Mouse (Mus musculus) MEL (cell line): ENCODE measurements around the gene Angptl3. TPM values are rescaled to one million over a fixed set of nuclear protein-coding genes. Genes with fewer than 3 reads are reported as not detected.

Experiments
- DNase-seq: peaks from one replicate; pipeline ENCODE4 v3.0.0; 2011; ENCODE audit warnings: low read depth, low spot score
- H3K27ac ChIP-seq: 2 replicates; pipeline ENCODE4 v1.5.1; 2012; ENCODE audit warnings: low read depth, mild to moderate bottlenecking, control low read depth, low read length, moderate library complexity; ENCODE audit not compliant: control insufficient read depth
- H3K27me3 ChIP-seq, 2 experiments: fragments of 150-350 bp in 1 of 2; sonication (generic) in 1 of 2; 2 replicates each; pipeline ENCODE4 v1.6.1; 2012; ENCODE audit warnings: low read length in 2 of 2, mild to moderate bottlenecking in 2 of 2, improper control_type of control experiment in 1 of 2, moderate library complexity in 1 of 2; ENCODE audit not compliant: insufficient read depth in 2 of 2, control insufficient read depth in 1 of 2
- H3K36me3 ChIP-seq, 2 experiments: 2 replicates each; pipeline ENCODE4 v1.6.1; 2012 to 2014; ENCODE audit warnings: low read length in 2 of 2, improper control_type of control experiment in 1 of 2, inconsistent platforms in 1 of 2, mild to moderate bottlenecking in 1 of 2; ENCODE audit not compliant: insufficient read depth in 2 of 2, control insufficient read depth in 1 of 2
- H3K4me1 ChIP-seq, 2 experiments: fragments of 150-350 bp in 1 of 2; sonication (generic) in 1 of 2; 2 replicates each; pipeline ENCODE4 v1.6.1; 2012; ENCODE audit warnings: low read length in 2 of 2, improper control_type of control experiment in 1 of 2, mild to moderate bottlenecking in 1 of 2; ENCODE audit not compliant: insufficient read depth in 2 of 2, control insufficient read depth in 1 of 2
- H3K4me3 ChIP-seq, 2 experiments: fragments of 150-350 bp in 1 of 2; sonication (generic) in 1 of 2; 2 replicates each; pipeline ENCODE4 v1.5.1; 2012; ENCODE audit warnings: low read depth in 2 of 2, low read length in 2 of 2, mild to moderate bottlenecking in 2 of 2, moderate library complexity in 2 of 2, control low read depth in 1 of 2, improper control_type of control experiment in 1 of 2; ENCODE audit not compliant: control insufficient read depth in 1 of 2, insufficient read depth in 1 of 2
- H3K79me2 ChIP-seq: 2 replicates; pipeline ENCODE4 v1.6.1; 2012; ENCODE audit warnings: mild to moderate bottlenecking, low read length, moderate library complexity; ENCODE audit not compliant: control insufficient read depth, poor library complexity, insufficient read depth
- H3K9ac ChIP-seq: 2 replicates; pipeline ENCODE4 v1.6.1; 2012; ENCODE audit warnings: low read depth, mild to moderate bottlenecking, control low read depth, low read length, moderate library complexity; ENCODE audit not compliant: control insufficient read depth, poor library complexity, severe bottlenecking
- H3K9me3 ChIP-seq: fragments of 150-350 bp; sonication (generic); replicated peaks from 2 replicates; pipeline ENCODE4 v1.6.1; 2012; ENCODE audit warnings: mild to moderate bottlenecking, low read length, improper control_type of control experiment, moderate library complexity; ENCODE audit not compliant: insufficient read depth
- BHLHE40 ChIP-seq: IDR thresholded peaks from 2 replicates; pipeline ENCODE4 v1.6.1; 2012; ENCODE audit warnings: low read depth, mild to moderate bottlenecking, inconsistent platforms, low read length, improper control_type of control experiment, borderline replicate concordance
- CHD1 ChIP-seq: IDR thresholded peaks from 2 replicates; pipeline ENCODE4 v1.6.1; 2012; ENCODE audit warnings: low read depth, mild to moderate bottlenecking, inconsistent platforms, low read length, improper control_type of control experiment
- CTCF ChIP-seq, 3 experiments: IDR thresholded peaks in 2 of 3; conservative IDR thresholded peaks in 1 of 3; 2 replicates each; pipeline ENCODE4 v1.5.1; 2011 to 2012; ENCODE audit warnings: low read length in 3 of 3, low read depth in 2 of 3, mild to moderate bottlenecking in 2 of 3, improper control_type of control experiment in 1 of 3, inconsistent platforms in 1 of 3, mixed read lengths in 1 of 3, moderate library complexity in 1 of 3; ENCODE audit not compliant: control insufficient read depth in 1 of 3, insufficient read depth in 1 of 3, poor library complexity in 1 of 3, severe bottlenecking in 1 of 3
- E2F4 ChIP-seq: IDR thresholded peaks from 2 replicates; pipeline ENCODE4 v1.6.1; 2011; ENCODE audit warnings: low read depth, low read length, improper control_type of control experiment, borderline replicate concordance
- ELF1 ChIP-seq: IDR thresholded peaks from 2 replicates; pipeline ENCODE4 v1.6.1; 2014; ENCODE audit warnings: low read depth, mild to moderate bottlenecking, inconsistent platforms, low read length, improper control_type of control experiment, moderate library complexity
- HCFC1 ChIP-seq: IDR thresholded peaks from 2 replicates; pipeline ENCODE4 v1.6.1; 2012; ENCODE audit warnings: low read depth, mild to moderate bottlenecking, inconsistent platforms, low read length, improper control_type of control experiment, moderate library complexity
- KAT2A ChIP-seq: conservative IDR thresholded peaks from 2 replicates; pipeline ENCODE4 v1.6.1; 2012; ENCODE audit warnings: low read depth, low read length, improper control_type of control experiment, inconsistent platforms
- MAX ChIP-seq: IDR thresholded peaks from 2 replicates; pipeline ENCODE4 v1.6.1; 2011; ENCODE audit warnings: low read length, improper control_type of control experiment
- MEF2A ChIP-seq: IDR thresholded peaks from 2 replicates; pipeline ENCODE4 v1.6.1; 2014; ENCODE audit warnings: low read depth, mild to moderate bottlenecking, inconsistent platforms, low read length, improper control_type of control experiment; ENCODE audit not compliant: poor library complexity, insufficient replicate concordance, severe bottlenecking; ENCODE audit errors: extremely low read depth
- MXI1 ChIP-seq: IDR thresholded peaks from 2 replicates; pipeline ENCODE4 v1.6.1; 2011; ENCODE audit warnings: mild to moderate bottlenecking, low read depth, low read length, improper control_type of control experiment
- NELFE ChIP-seq: IDR thresholded peaks from 2 replicates; pipeline ENCODE4 v1.6.1; 2011; ENCODE audit warnings: low read depth, low read length, improper control_type of control experiment
- NRF1 ChIP-seq: IDR thresholded peaks from 2 replicates; pipeline ENCODE4 v1.6.1; 2014; ENCODE audit warnings: low read depth, mild to moderate bottlenecking, inconsistent platforms, low read length, improper control_type of control experiment, moderate library complexity; ENCODE audit not compliant: poor library complexity, insufficient read depth, severe bottlenecking
- POLR2A ChIP-seq, 2 experiments: IDR thresholded peaks; 2 replicates each; pipeline ENCODE4 v1.6.1; 2011 to 2012; ENCODE audit warnings: low read length in 2 of 2, mild to moderate bottlenecking in 2 of 2, control low read depth in 1 of 2, improper control_type of control experiment in 1 of 2, low read depth in 1 of 2, moderate library complexity in 1 of 2; ENCODE audit not compliant: control insufficient read depth in 1 of 2, insufficient read depth in 1 of 2, poor library complexity in 1 of 2
- POLR2AphosphoS2 ChIP-seq: IDR thresholded peaks from 2 replicates; pipeline ENCODE4 v1.6.1; 2011; ENCODE audit warnings: low read length, improper control_type of control experiment
- SMC3 ChIP-seq: IDR thresholded peaks from 2 replicates; pipeline ENCODE4 v1.6.1; 2011; ENCODE audit warnings: low read depth, low read length, improper control_type of control experiment
- TAL1 ChIP-seq: IDR thresholded peaks from 2 replicates; pipeline ENCODE4 v1.6.1; 2012; ENCODE audit warnings: mild to moderate bottlenecking, inconsistent platforms, low read length, moderate library complexity, mixed read lengths
- TCF12 ChIP-seq: IDR thresholded peaks from 2 replicates; pipeline ENCODE4 v1.6.1; 2014; ENCODE audit warnings: low read depth, mild to moderate bottlenecking, inconsistent platforms, low read length, improper control_type of control experiment, moderate library complexity
- UBTF ChIP-seq: IDR thresholded peaks from 2 replicates; pipeline ENCODE4 v1.6.1; 2012; ENCODE audit warnings: low read depth, mild to moderate bottlenecking, inconsistent platforms, low read length, improper control_type of control experiment, moderate library complexity, borderline replicate concordance; ENCODE audit not compliant: insufficient read depth
- ZKSCAN1 ChIP-seq: IDR thresholded peaks from 2 replicates; pipeline ENCODE4 v1.6.1; 2012; ENCODE audit warnings: low read depth, mild to moderate bottlenecking, inconsistent platforms, low read length, improper control_type of control experiment, moderate library complexity
- ZMIZ1 ChIP-seq: IDR thresholded peaks from 2 replicates; pipeline ENCODE4 v1.6.1; 2012; ENCODE audit warnings: low read depth, mild to moderate bottlenecking, inconsistent platforms, low read length, improper control_type of control experiment, moderate library complexity
- polyA plus RNA-seq, 2 experiments: library from polyadenylated mRNA; stranded (reverse) in 1 of 2; unstranded in 1 of 2; fragments of >175 nt in 1 of 2; fragments of >200 nt in 1 of 2; gene quantifications; 2 replicates each; pipeline versions ENCODE4 v1.2.1 to v1.2.4; 2012; ENCODE audit warnings: low replicate concordance in 2 of 2, low read depth in 1 of 2; ENCODE audit not compliant: insufficient read length in 2 of 2, insufficient read depth in 1 of 2, missing spikeins in 1 of 2
- total RNA-seq: library from RNA; depleted of rRNA; stranded (reverse); fragments of 300-350 nt; gene quantifications from 2 replicates; pipeline ENCODE4 v1.2.3, GENCODE M21; 2012

The Angptl3 gene
- total and polyA plus RNA-seq, 3 experiments: 0.04 to 0.12 TPM; not detected in 1

GRCm38 (mm10) chr4:99032921-99033320 lies 2.2 kb downstream of the Angptl3 start:
- no peak overlapping the region for H3K27ac ChIP-seq
- peak; percentile 39 for DNase-seq
- TF ChIP-seq SMC3 (no peak), NRF1 (peak; percentile 72)
- H3K4me3 ChIP-seq: peak overlapping the region in 1 of 2 experiments; percentile 44; a peak in 2 of 4 replicates
- 0 out of 2 replicates have a peak overlapping the region, but pooled peaks have one; percentile 36 for H3K9ac ChIP-seq
- H3K36me3 ChIP-seq: no peaks in the 10 kb centered on the region
- H3K4me1 ChIP-seq: no peaks in the 10 kb centered on the region; a peak in 1 of 4 replicates
- H3K79me2 ChIP-seq: no peaks in the 10 kb centered on the region
- no peaks in the 10 kb centered on the region for H3K27me3 ChIP-seq
- H3K9me3 ChIP-seq: no peaks in the 10 kb centered on the region

- Histone ChIP-seq H3K27me3 (no peaks in the 10 kb centered on the region), H3K79me2 (no peaks in the 10 kb centered on the region), H3K36me3 (peaks cover 3 to 5% of the 10 kb centered on the region in 2 experiments; a peak in 3 of 4 replicates), H3K4me3 (no peak overlapping the region), H3K9ac (no peak overlapping the region), H3K4me1 (no peaks in the 10 kb centered on the region), H3K27ac (no peak overlapping the region), H3K9me3 (no peaks in the 10 kb centered on the region)
- peak; percentile 14 for DNase-seq
- TF ChIP-seq POLR2A (IDR thresholded peaks at IDR 0.05; ENCODE audit: control insufficient read depth in 1 of 2, insufficient read depth in 1 of 2, low read depth in 1 of 2, low read length in 2 of 2, poor library complexity in 1 of 2) (no peak), MXI1 (no peak), CHD1 (no peak), HCFC1 (no peak), POLR2AphosphoS2 (no peak), TCF12 (no peak), E2F4 (no peak), MEF2A (no peak)
Observed at GRCm38 (mm10) chr4:99044854-99045253, 14.1 kb downstream of the Angptl3 start.

- no peak overlapping the region for H3K9ac ChIP-seq
- no peaks in the 10 kb centered on the region for H3K27me3 ChIP-seq
- DNase-seq: no peak
- H3K9me3 ChIP-seq: no peaks in the 10 kb centered on the region
- no peaks in the 10 kb centered on the region for H3K79me2 ChIP-seq
- H3K4me1 ChIP-seq: no peaks in the 10 kb centered on the region
- peaks cover 3 to 5% of the 10 kb centered on the region in 2 experiments; a peak in 3 of 4 replicates for H3K36me3 ChIP-seq
- no peak overlapping the region for H3K4me3 ChIP-seq
- H3K27ac ChIP-seq: no peak overlapping the region
- TF ChIP-seq MAX (no peak), NELFE (no peak), KAT2A (no peak), BHLHE40 (no peak), ELF1 (no peak), ZMIZ1 (no peak), CTCF (IDR thresholded peaks at IDR 0.05 in 2 of 3, conservative IDR thresholded peaks at IDR 0.05 in 1 of 3; ENCODE audit: control insufficient read depth in 1 of 3, insufficient read depth in 1 of 3, low read depth in 2 of 3, low read length in 3 of 3, poor library complexity in 1 of 3, severe bottlenecking in 1 of 3) (no peak), NRF1 (no peak), TCF12 (no peak), ZKSCAN1 (no peak), E2F4 (no peak), UBTF (no peak), TAL1 (no peak)
- TF ChIP-seq, all 39 proteins: peak for 0
Observed at GRCm38 (mm10) chr4:99046471-99046870, 15.7 kb downstream of the Angptl3 start.
